Mouse (Mus musculus): ENCODE results near the gene Vmn1r135.
"Not testable (repeated sequence)": the region's sequence is repeated elsewhere in the genome, so short reads cannot be mapped to it uniquely, and the experiment has no call there.

GRCm38 (mm10) chr7:21844167-21844566 is 12.0 kb downstream of the Vmn1r135 start, which contains the start of gene Gm5725:
- TF ChIP-seq MAFK (IDR thresholded peaks at IDR 0.05; ENCODE audit: insufficient read depth, low read depth, low read length); CHD2 (IDR thresholded peaks at IDR 0.05; ENCODE audit: low read depth, low read length); HCFC1 (IDR thresholded peaks at IDR 0.05; ENCODE audit: borderline replicate concordance, insufficient read depth, low read length); ZNF384 (IDR thresholded peaks at IDR 0.05; ENCODE audit: low read depth, low read length); ZC3H11A (IDR thresholded peaks at IDR 0.05; ENCODE audit: borderline replicate concordance, low read depth, low read length): not testable (repeated sequence)

Measured in ES-E14 (cell line).